Mouse (Mus musculus): ENCODE data around the gene Olfr77. TPM values are rescaled to one million over a fixed set of nuclear protein-coding genes. Genes with fewer than 3 reads are reported as not detected.

Gene Olfr77
- polyA plus RNA-seq (2011; ENCODE audit: insufficient read depth, insufficient read length, low read depth, missing spikeins), result not detected in 2 replicates

GRCm38 (mm10) chr9:19916565-19916964 is at the start of gene Olfr77:
Gene Olfr77 (plus strand): TSS chr9:19916865.
- no peaks in the 10 kb centered on the region for H3K4me1 ChIP-seq (ENCODE audit: control insufficient read depth, insufficient read depth, low read length)
- no peak within 1 kb of the TSS for H3K4me3 ChIP-seq (ENCODE audit: low read depth, low read length)
- H3K27me3 ChIP-seq (ENCODE audit: control insufficient read depth, insufficient read depth, low read length, poor library complexity, severe bottlenecking), result no peaks in the 10 kb centered on the region
- H3K27ac ChIP-seq (ENCODE audit: insufficient read depth, low read length), result no peak within 1 kb of the TSS
- no peaks in the 10 kb centered on the region for H3K9me3 ChIP-seq (replicated peaks; ENCODE audit: control insufficient read depth, insufficient read depth, low read length, poor library complexity, severe bottlenecking)
- H3K36me3 ChIP-seq (ENCODE audit: control insufficient read depth, insufficient read depth, low read length, poor library complexity, severe bottlenecking), result no peaks in the 10 kb centered on the region
- TF ChIP-seq POLR2A (IDR thresholded peaks at IDR 0.05; ENCODE audit: insufficient read depth, low read length) (no peak), EP300 (IDR thresholded peaks at IDR 0.05; ENCODE audit: insufficient read depth, low read depth, low read length) (no peak), CTCF (IDR thresholded peaks at IDR 0.05; ENCODE audit: low read depth, low read length) (no peak)
- no peak within 1 kb of the TSS for H3K9ac ChIP-seq (ENCODE audit: low read depth, poor library complexity, severe bottlenecking)

- Histone ChIP-seq H3K9ac (ENCODE audit: low read depth, poor library complexity, severe bottlenecking) (no peak within 1 kb of the TSS), H3K4me3 (ENCODE audit: low read depth, low read length) (no peak within 1 kb of the TSS), H3K27me3 (ENCODE audit: control insufficient read depth, insufficient read depth, low read length, poor library complexity, severe bottlenecking) (no peaks in the 10 kb centered on the region), H3K4me1 (ENCODE audit: control insufficient read depth, insufficient read depth, low read length) (no peaks in the 10 kb centered on the region), H3K9me3 (replicated peaks; ENCODE audit: control insufficient read depth, insufficient read depth, low read length, poor library complexity, severe bottlenecking) (no peaks in the 10 kb centered on the region), H3K27ac (ENCODE audit: insufficient read depth, low read length) (no peak within 1 kb of the TSS), H3K36me3 (ENCODE audit: control insufficient read depth, insufficient read depth, low read length, poor library complexity, severe bottlenecking) (no peaks in the 10 kb centered on the region)
- no peak for TF ChIP-seq POLR2A (IDR thresholded peaks at IDR 0.05; ENCODE audit: insufficient read depth, low read length)
- no peak for TF ChIP-seq CTCF (IDR thresholded peaks at IDR 0.05; ENCODE audit: low read depth, low read length)
- TF ChIP-seq EP300 (IDR thresholded peaks at IDR 0.05; ENCODE audit: insufficient read depth, low read depth, low read length), result no peak
Observed at GRCm38 (mm10) chr9:19887904-19888303, 28.8 kb upstream of the Olfr77 start, which contains the start of gene Olfr862. Gene Olfr862 (minus strand): TSS chr9:19888004.

GRCm38 (mm10) chr9:19911170-19911569 is 5.5 kb upstream of the Olfr77 start:
- no peaks in the 10 kb centered on the region for H3K27me3 ChIP-seq (ENCODE audit: control insufficient read depth, insufficient read depth, low read length, poor library complexity, severe bottlenecking)
- no peak overlapping the region for H3K4me3 ChIP-seq (ENCODE audit: low read depth, low read length)
- H3K27ac ChIP-seq (ENCODE audit: insufficient read depth, low read length), result no peak overlapping the region
- TF ChIP-seq CTCF (IDR thresholded peaks at IDR 0.05; ENCODE audit: low read depth, low read length) (no peak), POLR2A (IDR thresholded peaks at IDR 0.05; ENCODE audit: insufficient read depth, low read length) (no peak), EP300 (IDR thresholded peaks at IDR 0.05; ENCODE audit: insufficient read depth, low read depth, low read length) (no peak)
- H3K9ac ChIP-seq (ENCODE audit: low read depth, poor library complexity, severe bottlenecking), result no peak overlapping the region
- H3K36me3 ChIP-seq (ENCODE audit: control insufficient read depth, insufficient read depth, low read length, poor library complexity, severe bottlenecking), result no peaks in the 10 kb centered on the region
- no peaks in the 10 kb centered on the region for H3K4me1 ChIP-seq (ENCODE audit: control insufficient read depth, insufficient read depth, low read length)
- H3K9me3 ChIP-seq (replicated peaks; ENCODE audit: control insufficient read depth, insufficient read depth, low read length, poor library complexity, severe bottlenecking), result peaks cover 2% of the 10 kb centered on the region; the same call in 1 of the 2 replicates

Other genes with a start within 250 kb of the Olfr77 start
- not detected in 2 replicates for gene Olfr857, start 207.4 kb upstream of the Olfr77 start, polyA plus RNA-seq (2011; ENCODE audit: insufficient read depth, insufficient read length, low read depth, missing spikeins)
- gene Olfr58, start 136.6 kb upstream of the Olfr77 start, polyA plus RNA-seq (2011; ENCODE audit: insufficient read depth, insufficient read length, low read depth, missing spikeins), result not detected in 2 replicates
- gene Olfr859, start 112.0 kb upstream of the Olfr77 start, polyA plus RNA-seq (2011; ENCODE audit: insufficient read depth, insufficient read length, low read depth, missing spikeins), result 0.06 and 0.17 TPM in 2 replicates
- gene Olfr860, start 67.1 kb upstream of the Olfr77 start, polyA plus RNA-seq (2011; ENCODE audit: insufficient read depth, insufficient read length, low read depth, missing spikeins), result not detected in 2 replicates
- not detected in 2 replicates for gene Olfr862, start 28.9 kb upstream of the Olfr77 start, polyA plus RNA-seq (2011; ENCODE audit: insufficient read depth, insufficient read length, low read depth, missing spikeins)
- gene Olfr866, start 111.2 kb downstream of the Olfr77 start, polyA plus RNA-seq (2011; ENCODE audit: insufficient read depth, insufficient read length, low read depth, missing spikeins), result not detected in 2 replicates
- not detected in 2 replicates for gene Olfr867, start 140.7 kb downstream of the Olfr77 start, polyA plus RNA-seq (2011; ENCODE audit: insufficient read depth, insufficient read length, low read depth, missing spikeins)
- gene Olfr868, start 181.8 kb downstream of the Olfr77 start, polyA plus RNA-seq (2011; ENCODE audit: insufficient read depth, insufficient read length, low read depth, missing spikeins), result not detected in 2 replicates
- not detected in 2 replicates for gene Olfr869, start 212.1 kb downstream of the Olfr77 start, polyA plus RNA-seq (2011; ENCODE audit: insufficient read depth, insufficient read length, low read depth, missing spikeins)